Mouse (Mus musculus): ENCODE results near the gene Kcnk6.
"Not testable (repeated sequence)": the region's sequence is repeated elsewhere in the genome, so short reads cannot be mapped to it uniquely, and the experiment has no call there.

Gene Kcnk6

DNA sequence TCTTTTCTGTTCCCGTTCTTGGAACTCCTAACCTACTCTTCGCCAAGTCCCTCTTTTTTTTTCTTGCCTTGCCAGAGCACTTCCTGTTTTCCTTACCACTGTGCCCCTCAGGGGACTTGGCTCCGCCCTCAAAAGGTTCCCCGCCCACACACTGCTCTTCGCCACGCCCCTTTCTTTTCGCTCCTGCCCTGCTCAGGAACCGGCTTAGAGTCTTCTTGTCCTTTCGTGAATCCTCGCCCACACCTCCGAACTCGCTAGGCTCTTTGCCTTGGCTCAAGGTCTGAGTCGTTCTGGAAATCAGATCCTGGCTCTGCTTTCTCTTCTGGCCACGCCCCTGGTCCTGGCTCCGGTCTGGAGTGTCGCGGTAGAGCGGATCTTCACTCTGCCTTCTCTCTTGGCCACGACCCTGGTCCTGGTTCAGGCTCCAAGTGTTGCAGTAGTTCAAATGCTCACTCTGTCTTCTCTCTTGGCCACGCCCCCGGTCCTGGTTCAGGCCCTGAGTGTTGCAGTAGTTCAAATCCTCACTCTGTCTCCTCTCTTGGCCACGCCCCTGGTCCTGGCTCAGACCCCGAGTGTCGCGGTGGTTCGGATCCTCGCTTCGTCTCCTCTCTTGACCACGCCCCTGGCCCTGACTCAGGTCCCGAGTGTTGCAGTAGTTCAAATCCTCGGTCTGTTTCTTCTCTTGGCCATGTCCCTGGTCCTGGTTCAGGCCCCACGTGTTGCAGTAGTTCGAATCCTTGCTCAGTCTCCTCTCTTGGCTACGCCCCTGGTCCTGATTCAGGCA lies 20.7 kb downstream of the Kcnk6 start:
- peak in 1 of 2 experiments; percentile 68 for DNase-seq (ENCODE audit: low spot score in 2 of 2)

DNA sequence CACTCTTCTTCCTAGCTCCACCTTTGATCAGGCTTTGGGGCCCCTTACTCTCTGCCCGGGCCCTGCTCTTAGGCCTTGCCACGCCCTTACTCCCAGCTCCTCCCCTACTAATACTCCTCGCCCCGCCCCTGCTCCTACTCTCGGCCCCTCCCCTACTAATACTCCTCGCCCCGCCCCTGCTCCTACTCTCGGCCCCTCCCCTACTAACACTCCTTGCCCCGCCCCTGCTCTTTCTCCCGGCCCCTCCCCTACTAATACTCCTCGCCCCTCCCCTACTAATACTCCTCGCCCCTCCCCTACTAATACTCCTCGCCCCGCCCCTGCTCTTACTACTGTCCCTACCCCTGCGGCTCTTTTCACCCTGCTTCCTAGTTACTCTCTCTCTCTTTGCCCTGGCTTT lies 21.3 kb downstream of the Kcnk6 start:
- DNase-seq (ENCODE audit: low spot score in 2 of 2), result not testable (repeated sequence)

DNA sequence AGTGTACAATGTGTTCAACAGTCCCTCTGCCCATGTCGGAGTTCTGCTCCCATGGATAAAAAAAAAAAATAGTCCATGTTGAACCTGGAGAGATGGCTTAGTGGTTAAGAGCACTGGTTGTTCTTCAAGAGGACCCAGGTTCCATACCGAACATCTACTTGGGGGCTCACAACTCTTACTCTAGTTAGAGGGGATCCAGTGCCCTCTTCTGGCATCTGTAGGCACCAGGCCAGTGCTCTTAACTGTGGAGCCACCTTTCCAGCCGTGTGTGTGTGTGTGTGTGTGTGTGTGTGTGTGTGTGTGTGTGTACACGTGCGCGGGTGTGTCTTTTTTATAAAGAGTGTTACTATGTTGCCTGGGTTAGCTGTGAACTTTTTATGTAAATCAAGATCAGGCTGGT lies 29.7 kb downstream of the Kcnk6 start:
- DNase-seq (ENCODE audit: low spot score in 2 of 2), result no peak

DNA sequence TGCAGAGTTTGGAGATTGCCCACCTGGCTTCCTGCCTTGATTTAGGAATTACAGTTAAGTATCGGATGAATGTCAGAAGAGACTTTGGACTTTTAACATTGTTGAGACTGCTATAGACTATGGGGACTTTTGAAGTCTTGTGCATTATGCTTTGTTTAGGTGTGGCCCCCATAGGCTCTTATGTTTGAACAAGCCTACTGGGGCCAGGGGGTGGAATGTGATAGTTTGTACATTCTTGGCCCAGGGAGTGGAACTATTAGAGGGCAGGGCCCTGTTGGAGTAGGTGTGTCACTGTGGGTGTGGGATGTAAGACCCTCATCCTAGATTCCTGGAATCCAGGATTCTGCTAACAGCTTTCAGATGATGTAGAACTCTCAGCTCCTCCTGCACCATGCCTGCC lies 38.1 kb downstream of the Kcnk6 start:
- not testable (repeated sequence) for DNase-seq (ENCODE audit: low spot score in 2 of 2)

DNA sequence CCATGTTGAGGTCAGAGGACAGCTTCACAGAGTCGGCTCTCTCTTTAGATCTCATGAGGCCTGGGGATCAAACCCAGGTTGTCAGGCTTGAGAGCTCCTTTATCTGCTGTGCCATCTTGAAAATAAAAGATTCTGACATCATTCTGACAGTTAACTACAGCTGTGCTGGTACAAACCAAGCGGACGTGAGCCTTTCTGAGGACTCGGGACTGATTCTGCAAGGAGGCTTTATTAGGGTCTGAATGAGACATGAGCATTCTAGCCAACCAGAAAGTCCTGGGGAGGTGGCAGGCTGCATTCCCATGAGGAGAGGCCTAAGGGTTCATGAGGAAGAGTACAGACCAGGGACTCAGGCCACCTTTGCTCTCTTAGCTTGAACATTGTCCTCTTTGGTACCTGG lies 51.0 kb downstream of the Kcnk6 start:
- DNase-seq (ENCODE audit: low spot score in 2 of 2), result not testable (repeated sequence)

DNA sequence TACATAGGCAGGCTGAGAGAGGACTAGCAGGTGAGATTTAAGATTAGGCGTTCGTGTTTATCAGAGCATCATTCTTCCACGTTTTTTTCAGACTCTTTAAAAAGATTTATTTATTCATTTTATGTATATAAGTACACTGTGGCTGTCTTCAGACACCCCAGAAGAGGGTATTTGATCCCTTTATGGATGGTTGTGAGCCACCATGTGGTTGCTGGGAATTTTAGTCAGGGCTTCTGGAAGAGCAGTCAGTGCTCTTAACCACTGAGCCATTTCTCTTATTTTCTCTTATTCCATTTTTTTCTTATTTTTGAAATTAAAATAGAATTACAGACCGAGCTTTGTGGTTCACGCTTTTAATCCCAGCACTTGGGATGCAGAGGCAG lies 51.5 kb downstream of the Kcnk6 start:
- no peak for DNase-seq (ENCODE audit: low spot score in 2 of 2)

DNA sequence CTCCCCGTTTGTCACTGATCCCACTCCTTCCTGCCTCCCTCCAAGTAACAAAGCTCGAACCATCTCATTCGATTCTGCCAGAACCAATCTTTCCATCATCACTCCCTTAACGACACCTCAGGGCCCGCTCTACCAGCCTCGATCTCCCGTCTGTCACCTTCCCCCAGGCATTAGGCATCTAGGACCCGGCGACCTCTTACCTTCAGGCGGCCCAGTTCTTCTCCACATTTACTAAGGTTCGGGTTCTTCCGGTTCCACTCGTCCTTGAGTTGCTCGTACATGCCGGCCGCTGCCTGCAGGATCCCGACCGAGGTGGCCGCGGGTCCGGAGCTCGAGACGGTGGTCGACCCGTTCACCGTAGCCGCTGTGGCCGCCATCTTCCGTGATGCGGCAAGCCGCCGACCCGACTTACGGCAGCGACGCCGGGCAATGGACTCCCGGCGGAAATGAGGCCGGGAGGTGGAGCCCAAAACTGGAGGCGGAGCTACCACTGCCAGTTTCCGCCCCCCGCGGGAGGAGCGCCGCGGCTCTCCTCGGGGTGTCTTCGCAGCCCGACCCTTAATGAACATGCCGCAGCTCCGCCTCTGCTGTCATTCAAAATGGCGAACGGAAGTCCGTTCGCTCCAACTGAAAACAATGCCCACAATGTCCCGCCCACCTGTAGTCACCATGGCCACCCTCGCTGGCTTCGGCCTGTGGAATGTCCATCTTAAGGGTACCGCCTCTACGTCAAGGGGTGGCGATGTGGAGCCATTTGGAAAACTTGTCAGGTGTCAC lies 52.0 kb downstream of the Kcnk6 start, which contains the start of gene Psmd8:
Gene Psmd8, minus strand, starts transcription at position 625 of the 777 bp plus-strand sequence.
- peak; percentile 93 to 96 for DNase-seq (ENCODE audit: low spot score in 2 of 2)

DNA sequence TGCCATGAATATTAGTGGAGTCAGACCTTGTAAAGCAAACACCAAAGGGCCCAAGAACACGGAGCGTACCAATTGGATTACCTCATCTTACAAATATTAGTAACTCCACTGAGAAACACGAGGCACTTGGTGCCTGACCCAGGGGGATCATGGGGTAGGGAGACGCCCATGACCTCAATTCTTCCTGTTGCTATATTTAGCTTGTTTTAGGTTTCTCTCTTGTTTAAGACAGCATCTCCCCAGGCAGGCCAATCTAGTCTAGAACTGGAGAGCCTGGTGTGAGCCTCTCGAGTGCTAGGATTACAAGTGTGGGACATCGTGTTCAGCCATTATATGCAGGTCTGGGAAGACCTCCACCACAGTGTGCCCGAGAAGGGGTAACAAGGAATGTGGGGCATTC lies 53.0 kb downstream of the Kcnk6 start:
- no peak for DNase-seq (ENCODE audit: low spot score in 2 of 2)

DNA sequence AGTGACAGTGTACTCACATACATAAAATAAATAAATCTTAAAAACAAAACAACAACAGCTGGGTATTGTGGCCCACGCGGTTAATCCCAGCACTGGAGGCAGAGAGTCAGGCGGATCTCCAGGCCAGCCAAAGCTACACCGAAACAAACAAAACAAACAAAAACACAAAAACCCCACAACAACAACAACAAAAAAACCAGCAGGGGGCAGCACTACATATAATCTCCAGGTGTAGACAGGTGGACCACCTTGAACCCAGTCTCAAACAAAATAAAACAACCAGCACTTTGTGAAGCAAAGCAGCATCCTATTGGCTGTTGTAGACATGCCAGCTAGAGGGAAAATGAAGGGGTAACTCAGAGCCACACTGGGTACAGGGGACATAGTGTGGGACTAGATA lies 54.2 kb downstream of the Kcnk6 start:
- DNase-seq (ENCODE audit: low spot score in 2 of 2), result no peak

DNA sequence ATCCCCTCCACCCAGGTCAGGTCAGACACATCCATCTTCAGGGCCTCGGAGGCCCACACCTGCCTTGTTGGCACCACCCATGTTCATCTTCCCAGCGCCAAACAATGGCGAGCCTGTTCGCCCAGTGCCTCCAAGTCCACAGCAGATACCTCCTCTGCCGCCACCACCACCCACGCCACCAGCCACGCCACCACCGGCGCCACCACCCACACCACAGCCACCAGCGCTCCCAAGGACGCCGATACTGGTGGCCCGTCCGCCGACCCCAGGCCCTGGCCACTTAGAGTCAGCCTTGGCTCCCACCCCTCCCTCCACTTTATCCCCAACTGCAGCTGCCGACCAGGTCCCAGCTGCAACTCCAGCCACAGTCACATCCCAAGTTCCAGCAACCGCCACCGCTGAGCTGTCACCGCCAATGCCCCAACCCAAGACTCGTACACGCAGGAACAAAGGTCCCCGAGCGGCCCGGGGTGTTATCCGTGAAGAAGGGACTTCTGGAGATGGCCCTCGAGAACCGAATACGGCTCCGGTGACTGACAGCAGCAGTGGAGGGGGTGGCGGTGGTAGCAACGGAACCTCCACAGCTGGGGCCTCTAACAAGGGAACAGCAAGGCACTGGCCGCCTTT lies 59.8 kb downstream of the Kcnk6 start:
- DNase-seq (ENCODE audit: low spot score in 2 of 2), result no peak
